Mouse (Mus musculus) R1 (cell line): Measurements from ENCODE around the gene Muc2.
A peak's percentile ranks its signal among the peaks of the same experiment; 100 is the strongest.

Experiments
- DNase-seq: peaks from one replicate; pipeline ENCODE4 v3.0.0-alpha.2; 2018; ENCODE audit warnings: low read depth, low spot score

Gene Muc2

GRCm38 (mm10) chr7:141770521-141770920 lies 80.4 kb downstream of the Muc2 start:
- DNase-seq, result no peak

- DNase-seq, result no peak
Observed at GRCm38 (mm10) chr7:141770988-141771387, 80.8 kb downstream of the Muc2 start.

GRCm38 (mm10) chr7:141772058-141772557 lies 82.0 kb downstream of the Muc2 start:
- peak; percentile 33 for DNase-seq

- DNase-seq, result no peak
Observed at GRCm38 (mm10) chr7:141774855-141775254, 84.7 kb downstream of the Muc2 start.

GRCm38 (mm10) chr7:141776199-141776598 lies 86.1 kb downstream of the Muc2 start:
- no peak for DNase-seq

GRCm38 (mm10) chr7:141788677-141789452 lies 98.7 kb downstream of the Muc2 start, which contains the start of gene Muc5ac:
Gene Muc5ac (plus strand): TSS chr7:141788972.
- DNase-seq, result no peak

GRCm38 (mm10) chr7:141794251-141794650 lies 104.1 kb downstream of the Muc2 start:
- no peak for DNase-seq

- no peak for DNase-seq
Observed at GRCm38 (mm10) chr7:141803206-141803605, 113.1 kb downstream of the Muc2 start.
